Comparison of ENCODE assay signal across 8 mouse cellular contexts in the genomic region with DNA sequence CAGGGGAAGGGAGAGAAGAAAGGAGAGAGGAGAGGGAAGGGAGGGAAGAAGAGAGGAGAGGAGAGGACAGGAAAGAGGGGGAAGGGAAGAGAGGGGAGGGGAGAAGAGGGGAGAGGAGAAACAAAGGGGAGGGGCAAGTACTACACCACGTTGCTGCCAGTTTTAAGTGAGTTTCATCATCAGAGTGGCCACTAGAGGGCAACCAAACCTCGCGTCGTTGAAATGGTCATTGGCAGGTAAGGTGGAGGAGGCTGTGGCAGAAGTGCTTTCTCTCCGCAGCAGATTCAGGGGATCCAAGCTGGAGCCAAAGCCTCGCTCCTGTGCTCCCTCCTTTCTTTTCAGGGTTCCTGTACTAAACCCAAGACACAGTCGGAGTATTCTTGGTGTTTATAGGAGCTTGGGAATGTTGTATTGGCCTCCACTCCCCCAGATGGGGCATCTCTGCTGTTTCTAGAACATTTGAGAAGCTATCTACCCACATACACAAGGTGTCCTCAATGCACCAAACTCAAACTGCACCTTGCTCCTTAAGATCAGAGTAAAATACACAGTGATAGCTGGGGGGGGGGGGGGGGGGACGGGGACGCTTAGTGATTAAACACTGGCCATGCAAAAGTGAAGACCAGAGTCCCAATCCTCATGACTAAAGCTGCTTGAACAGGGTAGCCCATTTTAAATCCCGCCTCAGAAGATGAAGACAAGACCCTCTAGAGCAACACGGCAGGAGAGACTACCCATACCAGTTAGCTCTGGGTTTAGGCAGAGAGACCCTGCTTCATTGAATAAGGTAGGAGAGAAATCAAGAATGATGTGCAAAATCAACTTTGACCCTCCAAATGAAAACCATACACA. TPM values are rescaled to one million over a fixed set of nuclear protein-coding genes. Genes with fewer than 3 reads are reported as not detected.
DNase-seq lines count a peak whose midpoint lies in the region; ATAC-seq lines count a peak whose summit lies in the region.

No protein-coding gene starts in this region.

- H3K9me3 ChIP-seq in hindbrain, embryonic 13.5 days = no peaks in the 10 kb centered on the region

- peak; percentile 94 for DNase-seq in R1 (ENCODE audit: low read depth, low spot score)
- peak; percentile 92 to 93 for DNase-seq in cerebellum, postnatal 14 days
- peak; percentile 69 to 77 for DNase-seq in frontal cortex, postnatal 14 days (ENCODE audit: low spot score in 2 of 2)
- peak; percentile 81 to 89 for DNase-seq in layer of hippocampus, postnatal 14 days (ENCODE audit: low spot score in 2 of 2)
- peak; percentile 90 for DNase-seq in lung, postnatal 10 days
- peak; percentile 70 for DNase-seq in ovary, postnatal 36 days (ENCODE audit: low spot score)
- DNase-seq in thymus, postnatal 14 days = peak; percentile 88

- peak overlapping the region; percentile 16; the same call in 1 of the 2 replicates for H3K4me3 ChIP-seq in hindbrain, embryonic 13.5 days

- no peak overlapping the region for H3K27ac ChIP-seq in hindbrain, embryonic 13.5 days

- peak; percentile 75 for ATAC-seq in hindbrain, embryonic 13.5 days (ENCODE audit: low FRiP score)

- H3K27me3 ChIP-seq in hindbrain, embryonic 13.5 days = peaks cover 10% of the 10 kb centered on the region

- 0 out of 2 replicates have a peak, but pooled peaks cover 5% of the 10 kb centered on the region for H3K4me1 ChIP-seq in hindbrain, embryonic 13.5 days (replicated peaks)

- WGBS in hindbrain, embryonic 13.5 days = 13% methylated on average over 11 of the region's 11 CpGs

- H3K9ac ChIP-seq in hindbrain, embryonic 13.5 days = peak overlapping the region; percentile 51; the same call in 1 of the 2 replicates

- peak overlapping the region; percentile 40 for H3K4me2 ChIP-seq in hindbrain, embryonic 13.5 days

- no peaks in the 10 kb centered on the region for H3K36me3 ChIP-seq in hindbrain, embryonic 13.5 days

RNA-seq across cellular contexts. Expression of a gene that starts 11.7 kb away (rescaled TPM):
- polyA plus RNA-seq in hindbrain, embryonic 13.5 days (2015; fragmentation: Nextera tagmentation; extraction: Ambion mirVana) = 1.1 and 1.3 TPM in 2 replicates
- under 1 TPM in 1 of 2 experiments, not detected in 1; 0.41 TPM for total RNA-seq in layer of hippocampus, postnatal 14 days (2021)

RNA-seq across cellular contexts. Expression of a gene that starts 56.8 kb away (rescaled TPM):
- polyA plus RNA-seq in hindbrain, embryonic 13.5 days (2015; fragmentation: Nextera tagmentation; extraction: Ambion mirVana) = 154 and 170 TPM in 2 replicates
- 10 to 100 TPM; 59.8 to 61.6 TPM for total RNA-seq in layer of hippocampus, postnatal 14 days (2021)

RNA-seq across cellular contexts. Expression of a gene that starts 57.0 kb away (rescaled TPM):
- polyA plus RNA-seq in hindbrain, embryonic 13.5 days (2015; fragmentation: Nextera tagmentation; extraction: Ambion mirVana) = 119 and 122 TPM in 2 replicates
- total RNA-seq in layer of hippocampus, postnatal 14 days (2021) = 100 to 1,000 TPM; 201 to 213 TPM
